Mouse (Mus musculus) small intestine, adult 2 months (tissue): ENCODE data around the gene Emp1.

Experiments used
- CTCF ChIP-seq: fragments of 200-500 bp; IDR thresholded peaks from 2 replicates; pipeline ENCODE4 v1.5.1; 2012; ENCODE audit warnings: low read depth, mild to moderate bottlenecking, control low read depth, inconsistent platforms, low read length, moderate library complexity, mixed read lengths; ENCODE audit not compliant: insufficient replicate concordance, insufficient read length; ENCODE audit errors: extremely low read depth
- POLR2A ChIP-seq: fragments of 200-500 bp; IDR thresholded peaks from 2 replicates; pipeline ENCODE4 v1.6.1; 2012; ENCODE audit warnings: low read depth, mild to moderate bottlenecking, control low read depth, inconsistent platforms, low read length, moderate library complexity

- TF ChIP-seq CTCF (no peak), POLR2A (no peak)
These were observed 45.0 kb downstream of the Emp1 start for GRCm38 (mm10) chr6:135407323-135407722.
